Mouse (Mus musculus): Measurements from ENCODE around the gene Egfl6. TPM values are rescaled to one million over a fixed set of nuclear protein-coding genes. Genes with fewer than 3 reads are reported as not detected.

Gene Egfl6
- polyA plus RNA-seq, 1 experiment from 2014 or later: 78.4 TPM

DNA sequence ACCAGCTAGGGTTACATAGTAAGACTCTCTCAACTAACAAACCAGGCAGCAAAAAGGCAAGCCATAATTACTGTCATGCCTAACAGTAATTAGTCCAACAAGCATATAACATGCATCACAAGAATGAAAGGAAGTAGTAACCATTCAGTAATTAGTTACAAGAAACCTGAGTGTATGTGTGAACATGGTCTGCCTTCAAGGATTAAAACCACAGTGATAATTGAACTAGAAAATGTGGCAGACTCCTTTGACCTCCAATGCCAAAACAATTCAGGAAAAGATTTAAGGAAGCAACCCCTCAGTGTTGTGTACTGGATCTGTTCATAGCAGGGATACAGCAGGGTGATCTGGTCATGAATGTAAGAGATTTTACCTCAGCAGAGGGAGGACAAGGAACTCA lies 74.4 kb downstream of the Egfl6 start:
- Histone ChIP-seq H3K27me3 (replicated peaks; ENCODE audit: control insufficient read depth, insufficient read depth, low read length) (no peaks in the 10 kb centered on the region; the same call in 1 of the 2 replicates), H3K36me3 (ENCODE audit: control insufficient read depth, insufficient read depth, low read length) (no peaks in the 10 kb centered on the region), H3K9me3 (ENCODE audit: control insufficient read depth, low read length) (no peaks in the 10 kb centered on the region), H3K27ac (replicated peaks; ENCODE audit: low read depth, low read length) (peak overlapping the region; percentile 83; the same call in 1 of the 2 replicates), H3K4me2 (ENCODE audit: low read depth, low read length) (peak overlapping the region; percentile 45; the same call in 1 of the 2 replicates), H3K9ac (ENCODE audit: low read depth, low read length) (no peak overlapping the region), H3K4me3 (ENCODE audit: low read depth, low read length) (no peak overlapping the region), H3K4me1 (ENCODE audit: control insufficient read depth, insufficient read depth, low read length) (no peaks in the 10 kb centered on the region)
- DNase-seq (ENCODE audit: low spot score) (no peak), ATAC-seq (ENCODE audit: low read depth) (no peak)

DNA sequence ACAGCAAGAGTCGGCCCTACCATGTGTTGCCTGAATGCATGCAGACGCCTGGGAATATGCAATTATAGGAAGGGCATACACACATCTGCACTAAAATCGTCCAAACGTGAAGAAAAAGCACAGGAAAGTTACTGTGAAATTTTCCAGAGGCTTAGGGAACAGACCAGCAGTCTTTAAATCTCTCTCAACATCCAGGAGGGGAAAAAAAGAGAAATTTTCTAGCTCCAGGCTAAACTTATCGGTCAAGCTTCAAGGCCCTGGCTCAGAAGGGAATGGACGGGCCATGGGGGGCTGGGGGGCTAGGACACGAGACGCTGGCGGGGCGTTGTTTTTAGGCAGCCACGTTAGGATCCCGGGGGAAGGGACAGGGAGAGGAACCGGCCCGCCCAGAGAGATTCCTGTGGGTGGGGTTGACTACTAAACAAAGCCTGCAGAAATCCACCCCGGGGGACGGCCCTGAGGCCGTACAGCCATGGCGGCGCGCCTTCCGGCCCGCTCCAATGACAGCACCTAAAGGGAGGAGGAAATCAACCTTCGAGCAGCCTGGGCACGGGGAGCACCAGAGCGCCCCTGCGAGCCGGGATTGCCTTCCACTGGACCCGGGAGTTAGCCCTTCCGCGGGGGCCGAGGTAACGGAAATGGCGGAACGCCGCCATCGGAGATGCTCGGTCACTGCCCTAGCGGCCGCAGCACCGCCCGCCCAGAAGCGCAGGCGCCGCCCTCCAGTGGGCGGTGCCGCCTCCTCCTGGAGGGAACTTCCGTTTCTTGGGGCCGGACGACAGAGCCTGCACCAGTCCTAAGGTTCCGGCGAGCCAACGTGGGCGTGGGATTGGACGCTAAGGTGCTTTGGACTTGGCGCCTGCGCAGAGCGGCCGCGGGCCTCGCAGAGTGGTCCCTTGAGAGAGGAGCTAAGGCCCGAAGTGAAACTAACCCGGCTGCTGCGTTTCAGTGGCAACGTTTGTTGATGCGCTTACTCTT lies 75.5 kb downstream of the Egfl6 start:
- Histone ChIP-seq H3K4me1 (ENCODE audit: control insufficient read depth, insufficient read depth, low read length) (no peaks in the 10 kb centered on the region), H3K9ac (ENCODE audit: low read depth, low read length) (peak overlapping the region; percentile 79), H3K36me3 (ENCODE audit: control insufficient read depth, insufficient read depth, low read length) (no peaks in the 10 kb centered on the region), H3K27ac (replicated peaks; ENCODE audit: low read depth, low read length) (peak overlapping the region; percentile 97), H3K27me3 (replicated peaks; ENCODE audit: control insufficient read depth, insufficient read depth, low read length) (no peaks in the 10 kb centered on the region; the same call in 1 of the 2 replicates), H3K4me2 (ENCODE audit: low read depth, low read length) (peak overlapping the region; percentile 56), H3K9me3 (ENCODE audit: control insufficient read depth, low read length) (no peaks in the 10 kb centered on the region), H3K4me3 (ENCODE audit: low read depth, low read length) (peak overlapping the region; percentile 52)
- ATAC-seq (ENCODE audit: low read depth) (peak; percentile 98), DNase-seq (ENCODE audit: low spot score) (peak; percentile 98)
- 20% methylated on average over 42 of the region's 65 CpGs for WGBS

DNA sequence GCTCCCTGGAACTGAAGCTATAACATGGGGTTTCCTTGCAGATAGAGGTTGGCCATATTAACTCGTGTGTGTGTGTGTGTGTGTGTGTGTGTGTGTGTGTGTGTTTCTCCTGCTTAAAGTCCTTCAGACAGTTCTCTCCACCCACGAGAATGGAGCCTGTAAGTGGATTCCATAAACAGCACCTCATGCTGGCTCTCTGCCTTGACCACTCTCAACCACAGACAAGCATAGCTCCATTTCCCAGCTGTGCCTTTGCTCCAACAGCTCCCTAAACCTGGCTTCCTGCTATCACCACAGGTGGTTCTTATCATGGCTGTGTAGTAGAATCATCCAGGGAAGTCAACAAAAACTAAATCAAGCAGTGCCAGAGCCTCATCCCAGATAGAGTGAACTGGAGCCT lies 81.1 kb downstream of the Egfl6 start:
- no peaks in the 10 kb centered on the region for H3K4me1 ChIP-seq (ENCODE audit: control insufficient read depth, insufficient read depth, low read length)
- H3K9ac ChIP-seq (ENCODE audit: low read depth, low read length): no peak overlapping the region
- H3K4me2 ChIP-seq (ENCODE audit: low read depth, low read length): no peak overlapping the region
- H3K27ac ChIP-seq (replicated peaks; ENCODE audit: low read depth, low read length): no peak overlapping the region
- no peaks in the 10 kb centered on the region for H3K36me3 ChIP-seq (ENCODE audit: control insufficient read depth, insufficient read depth, low read length)
- DNase-seq (ENCODE audit: low spot score) (no peak), ATAC-seq (ENCODE audit: low read depth) (no peak)
- no peaks in the 10 kb centered on the region for H3K9me3 ChIP-seq (ENCODE audit: control insufficient read depth, low read length)
- 46% methylated on average over 2 of the region's 2 CpGs for WGBS
- H3K27me3 ChIP-seq (replicated peaks; ENCODE audit: control insufficient read depth, insufficient read depth, low read length): 0 out of 2 replicates have a peak, but pooled peaks cover 4% of the 10 kb centered on the region
- H3K4me3 ChIP-seq (ENCODE audit: low read depth, low read length): no peak overlapping the region

DNA sequence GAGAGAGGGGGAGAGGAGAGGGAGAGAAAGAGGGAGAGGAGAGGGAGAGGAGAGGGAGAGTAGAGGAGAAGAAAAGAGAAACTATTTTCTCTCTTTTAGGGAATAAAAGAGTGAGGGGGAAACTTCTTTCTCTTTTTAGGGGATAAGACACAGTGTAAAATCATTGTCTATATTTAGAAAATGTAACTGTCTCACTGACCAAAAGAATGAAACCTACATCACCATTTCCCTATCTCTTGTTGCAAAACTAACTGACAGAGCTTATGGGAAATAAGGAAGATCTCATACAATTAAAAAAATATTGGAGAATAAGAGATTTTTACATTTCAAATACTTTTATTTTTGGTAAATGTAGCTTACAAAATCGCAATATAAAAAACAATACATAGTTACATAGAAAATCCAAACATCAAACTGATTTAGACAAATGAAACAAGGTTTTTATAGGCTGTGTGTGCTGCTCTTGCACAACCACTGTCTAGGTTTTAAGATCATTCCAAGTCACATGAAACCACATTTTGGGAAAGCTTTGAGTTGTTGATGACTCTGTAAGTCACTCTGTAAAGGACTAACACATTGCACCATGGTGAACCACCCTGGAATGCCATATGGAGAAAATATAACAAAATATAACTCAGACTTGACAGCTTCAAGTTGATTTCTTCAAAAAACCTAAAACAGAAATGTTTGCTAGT lies 85.9 kb downstream of the Egfl6 start:
- no peaks in the 10 kb centered on the region for H3K4me1 ChIP-seq (ENCODE audit: control insufficient read depth, insufficient read depth, low read length)
- no peak overlapping the region for H3K4me2 ChIP-seq (ENCODE audit: low read depth, low read length)
- H3K9me3 ChIP-seq (ENCODE audit: control insufficient read depth, low read length): no peaks in the 10 kb centered on the region
- ATAC-seq (ENCODE audit: low read depth): no peak
- WGBS: 71% methylated on average over 1 of the region's 1 CpGs
- no peak for DNase-seq (ENCODE audit: low spot score)
- H3K9ac ChIP-seq (ENCODE audit: low read depth, low read length): no peak overlapping the region
- 0 out of 2 replicates have a peak, but pooled peaks cover 4% of the 10 kb centered on the region for H3K27me3 ChIP-seq (replicated peaks; ENCODE audit: control insufficient read depth, insufficient read depth, low read length)
- H3K4me3 ChIP-seq (ENCODE audit: low read depth, low read length): no peak overlapping the region
- no peak overlapping the region for H3K27ac ChIP-seq (replicated peaks; ENCODE audit: low read depth, low read length)
- H3K36me3 ChIP-seq (ENCODE audit: control insufficient read depth, insufficient read depth, low read length): no peaks in the 10 kb centered on the region

DNA sequence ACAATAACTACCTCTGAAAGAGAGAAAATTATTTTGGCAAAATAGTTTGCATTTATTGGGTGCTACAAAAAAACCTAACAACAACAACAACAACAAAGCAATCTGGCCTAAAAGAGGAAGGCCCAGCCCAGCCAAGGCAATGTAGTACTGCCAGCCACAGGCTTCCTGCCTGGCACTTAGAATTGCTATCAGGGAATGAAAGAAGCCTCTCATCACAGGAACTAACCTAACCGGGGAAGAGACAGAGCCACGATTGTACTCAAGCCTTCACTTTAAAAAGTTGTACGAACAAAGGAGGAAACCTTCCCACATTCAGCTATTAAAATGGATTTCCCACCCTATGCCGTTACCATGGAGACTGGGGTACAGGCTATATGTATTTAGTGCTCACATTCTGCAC lies 87.7 kb downstream of the Egfl6 start:
- DNase-seq (ENCODE audit: low spot score) (peak; percentile 3), ATAC-seq (ENCODE audit: low read depth) (no peak)
- Histone ChIP-seq H3K36me3 (ENCODE audit: control insufficient read depth, insufficient read depth, low read length) (no peaks in the 10 kb centered on the region), H3K9me3 (ENCODE audit: control insufficient read depth, low read length) (no peaks in the 10 kb centered on the region), H3K27me3 (replicated peaks; ENCODE audit: control insufficient read depth, insufficient read depth, low read length) (0 out of 2 replicates have a peak, but pooled peaks cover 4% of the 10 kb centered on the region), H3K4me1 (ENCODE audit: control insufficient read depth, insufficient read depth, low read length) (no peaks in the 10 kb centered on the region), H3K27ac (replicated peaks; ENCODE audit: low read depth, low read length) (no peak overlapping the region), H3K9ac (ENCODE audit: low read depth, low read length) (no peak overlapping the region), H3K4me3 (ENCODE audit: low read depth, low read length) (no peak overlapping the region), H3K4me2 (ENCODE audit: low read depth, low read length) (no peak overlapping the region)
- 45% methylated on average over 4 of the region's 4 CpGs for WGBS

DNA sequence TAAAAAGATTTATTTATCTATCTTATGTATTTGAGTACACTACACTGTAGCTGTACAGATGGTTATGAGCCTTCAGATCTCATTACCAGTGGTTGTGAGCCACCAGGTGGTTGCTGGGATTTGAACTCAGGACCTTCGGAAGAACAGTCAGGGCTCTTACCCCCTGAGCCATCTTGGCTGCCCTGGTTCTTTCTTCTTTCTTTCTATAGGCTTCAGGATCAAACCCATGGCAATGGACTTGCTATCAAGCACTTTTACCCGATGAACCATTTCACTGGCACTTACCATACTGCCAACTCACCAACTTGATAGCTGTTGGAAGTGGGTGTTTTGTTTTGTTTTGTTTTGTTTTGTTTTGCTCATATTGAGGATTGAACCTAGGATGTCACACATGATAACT lies 90.5 kb downstream of the Egfl6 start:
- no peak overlapping the region for H3K27ac ChIP-seq (replicated peaks; ENCODE audit: low read depth, low read length)
- DNase-seq (ENCODE audit: low spot score) (no peak), ATAC-seq (ENCODE audit: low read depth) (no peak)
- no peaks in the 10 kb centered on the region for H3K9me3 ChIP-seq (ENCODE audit: control insufficient read depth, low read length)
- H3K4me3 ChIP-seq (ENCODE audit: low read depth, low read length): no peak overlapping the region
- no peaks in the 10 kb centered on the region for H3K36me3 ChIP-seq (ENCODE audit: control insufficient read depth, insufficient read depth, low read length)
- WGBS: 92% methylated on average over 2 of the region's 2 CpGs
- no peaks in the 10 kb centered on the region for H3K4me1 ChIP-seq (ENCODE audit: control insufficient read depth, insufficient read depth, low read length)
- H3K9ac ChIP-seq (ENCODE audit: low read depth, low read length): no peak overlapping the region
- no peaks in the 10 kb centered on the region for H3K27me3 ChIP-seq (replicated peaks; ENCODE audit: control insufficient read depth, insufficient read depth, low read length)
- no peak overlapping the region for H3K4me2 ChIP-seq (ENCODE audit: low read depth, low read length)

DNA sequence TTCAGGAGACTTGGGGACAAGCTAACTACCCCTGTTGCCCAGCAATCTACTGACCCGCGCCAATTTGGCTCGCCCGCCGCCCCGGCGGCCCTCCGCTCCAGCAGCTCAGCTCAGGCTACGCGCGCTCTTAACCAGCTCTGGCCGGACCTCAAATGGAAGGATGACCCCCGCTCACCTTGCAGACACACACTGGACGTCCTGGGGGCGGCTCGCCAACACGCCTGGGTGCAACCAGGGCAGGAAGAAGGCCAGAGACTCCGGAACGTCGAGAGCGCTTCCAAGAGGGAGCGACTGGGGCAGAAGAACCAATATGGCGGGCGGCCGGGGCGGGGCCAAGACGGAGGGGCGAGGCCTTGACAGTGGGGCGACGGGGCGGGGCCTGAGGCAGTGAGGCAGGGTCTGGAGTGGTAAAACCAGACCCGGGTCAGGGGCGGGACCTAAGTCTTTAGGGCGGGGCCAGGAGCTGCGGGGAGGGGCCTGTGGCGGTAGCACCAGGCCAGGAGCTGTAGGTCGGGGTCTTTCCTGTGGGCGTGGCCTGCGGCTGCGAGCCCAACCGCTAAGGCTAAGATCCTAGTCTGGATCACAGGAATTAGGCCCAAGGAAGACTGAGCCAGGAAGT lies 106.0 kb downstream of the Egfl6 start, which contains the start of gene Rab9:
TSS of gene Rab9 (minus strand) at position 503 of the 619 bp plus-strand sequence.
- Histone ChIP-seq H3K9ac (ENCODE audit: low read depth, low read length) (peak within 1 kb of the TSS; percentile 78), H3K36me3 (ENCODE audit: control insufficient read depth, insufficient read depth, low read length) (no peaks in the 10 kb centered on the region), H3K27me3 (replicated peaks; ENCODE audit: control insufficient read depth, insufficient read depth, low read length) (0 out of 2 replicates have a peak, but pooled peaks cover 5% of the 10 kb centered on the region), H3K4me1 (ENCODE audit: control insufficient read depth, insufficient read depth, low read length) (no peaks in the 10 kb centered on the region), H3K4me3 (ENCODE audit: low read depth, low read length) (peak within 1 kb of the TSS; percentile 62), H3K4me2 (ENCODE audit: low read depth, low read length) (peak within 1 kb of the TSS; percentile 56), H3K9me3 (ENCODE audit: control insufficient read depth, low read length) (no peaks in the 10 kb centered on the region), H3K27ac (replicated peaks; ENCODE audit: low read depth, low read length) (peak within 1 kb of the TSS; percentile 84)
- ATAC-seq (ENCODE audit: low read depth) (peak; percentile 99), DNase-seq (ENCODE audit: low spot score) (peak; percentile 96)
- 20% methylated on average over 32 of the region's 41 CpGs for WGBS

DNA sequence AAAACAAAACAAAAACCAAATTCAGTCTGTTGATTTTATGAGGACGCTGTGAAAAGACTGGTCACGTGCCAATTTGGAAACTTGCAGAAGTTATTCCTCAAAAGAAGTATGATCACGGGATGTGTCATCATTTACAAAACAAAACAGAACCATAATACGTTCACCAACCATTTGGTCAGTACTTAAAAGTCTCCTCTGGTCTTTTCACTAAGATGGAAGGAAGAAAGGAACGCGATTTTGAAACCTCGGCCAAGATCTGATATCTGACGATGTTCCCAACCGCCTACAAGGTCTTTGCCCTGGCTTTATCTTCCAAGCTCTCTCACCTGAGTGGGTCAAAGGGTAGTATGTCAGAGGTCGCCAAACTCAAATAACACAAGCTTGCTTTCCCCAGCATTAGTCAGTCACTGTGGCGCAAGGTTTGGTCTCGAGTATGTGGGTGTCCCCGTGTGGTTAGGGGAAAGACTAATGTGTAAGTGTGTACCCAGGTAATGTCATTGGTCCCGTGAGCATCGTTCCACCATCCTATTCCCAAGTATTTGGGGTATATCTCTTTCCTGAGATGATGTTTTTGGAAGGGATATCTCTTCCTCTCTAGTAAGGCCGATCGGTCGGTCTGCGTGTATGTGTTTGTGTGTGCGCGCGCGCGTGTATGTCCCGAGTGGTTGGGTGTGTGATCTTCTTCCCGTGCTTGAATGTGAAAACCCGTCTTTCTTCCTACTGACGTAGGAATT lies 106.7 kb downstream of the Egfl6 start:
- H3K27me3 ChIP-seq (replicated peaks; ENCODE audit: control insufficient read depth, insufficient read depth, low read length): 0 out of 2 replicates have a peak, but pooled peaks cover 5% of the 10 kb centered on the region
- DNase-seq (ENCODE audit: low spot score): no peak
- no peaks in the 10 kb centered on the region for H3K4me1 ChIP-seq (ENCODE audit: control insufficient read depth, insufficient read depth, low read length)
- peak overlapping the region; percentile 62 for H3K4me3 ChIP-seq (ENCODE audit: low read depth, low read length)
- H3K27ac ChIP-seq (replicated peaks; ENCODE audit: low read depth, low read length): peak overlapping the region; percentile 84; the same call in 1 of the 2 replicates
- no peaks in the 10 kb centered on the region for H3K9me3 ChIP-seq (ENCODE audit: control insufficient read depth, low read length)
- H3K4me2 ChIP-seq (ENCODE audit: low read depth, low read length): peak overlapping the region; percentile 56
- no peak for ATAC-seq (ENCODE audit: low read depth)
- H3K36me3 ChIP-seq (ENCODE audit: control insufficient read depth, insufficient read depth, low read length): no peaks in the 10 kb centered on the region
- 24% methylated on average over 28 of the region's 28 CpGs for WGBS
- peak overlapping the region; percentile 78 for H3K9ac ChIP-seq (ENCODE audit: low read depth, low read length)
